ENCODE assay signal across 24 mouse cellular contexts in the genomic region with DNA sequence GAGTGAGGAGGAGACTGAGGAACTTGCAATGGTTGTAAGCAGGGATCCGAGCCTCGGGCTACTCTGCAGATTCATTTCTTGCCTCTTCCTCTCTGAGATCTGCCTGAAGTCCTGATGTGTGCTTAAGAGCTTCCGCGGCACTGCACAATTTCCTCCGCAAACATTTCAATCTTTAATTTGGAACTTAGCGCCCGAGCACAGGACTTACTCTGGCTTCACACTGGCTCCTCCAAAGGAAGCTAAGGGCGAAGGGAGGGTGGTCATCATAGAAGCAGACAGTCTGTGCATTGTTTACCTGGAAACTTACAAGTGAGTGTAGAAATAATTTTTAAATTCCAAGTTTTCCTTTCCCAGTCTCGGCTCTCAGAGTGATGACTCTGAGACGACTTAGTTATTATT. TPM values are rescaled to one million over a fixed set of nuclear protein-coding genes. Genes with fewer than 3 reads are reported as not detected.
A peak's percentile ranks its signal among the peaks of the same experiment; 100 is the strongest.
DNase-seq lines count a peak whose midpoint lies in the region; ATAC-seq and TF ChIP-seq lines count a peak whose summit lies in the region.
"Had no signal": no experiment of that assay in that cellular context is flagged by ENCODE, and none has a peak within 500 bp of the region (broad histone marks: within the 10 kb centered on the region; RNA-seq: fewer than 3 reads in every experiment).

No protein-coding gene starts in this region.

- peak overlapping the region; percentile 60 for H3K9ac ChIP-seq in heart, adult 2 months (ENCODE audit: low read depth, low read length)
- H3K9ac ChIP-seq in midbrain, embryonic 11.5 days (ENCODE audit: low read length): no peak overlapping the region
- H3K9ac ChIP-seq in midbrain, embryonic 14.5 days (replicated peaks; ENCODE audit: low read length): no peak overlapping the region
- 0 out of 2 replicates have a peak overlapping the region, but pooled peaks have one; percentile 13 for H3K9ac ChIP-seq in stomach, embryonic 16.5 days (ENCODE audit: low read length)
- H3K9ac ChIP-seq: embryonic facial prominence, embryonic 15.5 days; liver, embryonic 12.5 days; lung, embryonic 14.5 days had no signal

- intact Hi-C loops in heart, adult 2 months (cut with DNase I): no loop called here
- intact Hi-C loops in heart, postnatal 25 days (cut with DNase I): loop anchor here (5.0 kb wide), 1 partner anchor 44 kb away; no protein-coding TSS in a partner anchor

- peaks cover 3% of the 10 kb centered on the region for H3K4me1 ChIP-seq in heart, adult 2 months (ENCODE audit: control insufficient read depth, insufficient read depth, low read length)
- no peaks in the 10 kb centered on the region for H3K4me1 ChIP-seq in midbrain, embryonic 11.5 days (ENCODE audit: control insufficient read depth, insufficient read depth, low read length)
- H3K4me1 ChIP-seq in midbrain, embryonic 14.5 days (ENCODE audit: control insufficient read depth, insufficient read depth, low read length): no peaks in the 10 kb centered on the region
- H3K4me1 ChIP-seq in bone marrow macrophage, adult 2 months (ENCODE audit: control insufficient read depth, insufficient read depth, low read length): peaks cover 32% of the 10 kb centered on the region
- no peaks in the 10 kb centered on the region for H3K4me1 ChIP-seq in stomach, embryonic 16.5 days (ENCODE audit: control insufficient read depth, insufficient read depth, low read length)
- H3K4me1 ChIP-seq: hindbrain, embryonic 10.5 days; liver, embryonic 12.5 days had no signal

- no peak for DNase-seq in heart, adult 2 months
- DNase-seq in heart, postnatal 25 days (ENCODE audit: low spot score): no peak
- peak; percentile 33 for DNase-seq in midbrain, embryonic 11.5 days (ENCODE audit: low spot score, missing footprints)
- DNase-seq in midbrain, embryonic 14.5 days: no peak
- no peak for DNase-seq in layer of hippocampus, postnatal 10 days (ENCODE audit: low spot score in 2 of 2)
- DNase-seq in cerebellum, adult 11-12 months: no peak
- DNase-seq: adrenal gland, postnatal 25 days; cerebellum, adult 18-20 months; cerebellum, postnatal 36 days; embryo, embryonic 11 days; kidney, postnatal 10 days; lung, embryonic 14.5 days; thymus, adult 2 months had no signal

- H3K27me3 ChIP-seq in heart, adult 2 months (ENCODE audit: control insufficient read depth, insufficient read depth, low read length): no peaks in the 10 kb centered on the region
- H3K27me3 ChIP-seq in midbrain, embryonic 11.5 days (ENCODE audit: control insufficient read depth, insufficient read depth, low read length): no peaks in the 10 kb centered on the region
- no peaks in the 10 kb centered on the region for H3K27me3 ChIP-seq in midbrain, embryonic 14.5 days (ENCODE audit: control insufficient read depth, insufficient read depth, low read length)
- no peaks in the 10 kb centered on the region for H3K27me3 ChIP-seq in stomach, embryonic 16.5 days (ENCODE audit: control insufficient read depth, insufficient read depth, low read length)
- H3K27me3 ChIP-seq: embryonic facial prominence, embryonic 15.5 days; liver, embryonic 12.5 days had no signal

- no peak for ATAC-seq in midbrain, embryonic 11.5 days (ENCODE audit: low FRiP score)
- no peak for ATAC-seq in midbrain, embryonic 14.5 days (ENCODE audit: low FRiP score, low TSS enrichment)
- ATAC-seq in stomach, embryonic 16.5 days (ENCODE audit: insufficient read depth, low FRiP score): no peak
- ATAC-seq: CD4-positive, CD25-positive, alpha-beta regulatory T cell, adult 4 months; forebrain, embryonic 14.5 days; intestine, postnatal 0 days; liver, embryonic 12.5 days had no signal

- H3K27ac ChIP-seq in heart, adult 2 months: no peak overlapping the region
- H3K27ac ChIP-seq in midbrain, embryonic 11.5 days (ENCODE audit: low read depth, low read length): no peak overlapping the region
- H3K27ac ChIP-seq in midbrain, embryonic 14.5 days (replicated peaks; ENCODE audit: low read depth, low read length): no peak overlapping the region
- peak overlapping the region; percentile 75 for H3K27ac ChIP-seq in bone marrow macrophage, adult 2 months (ENCODE audit: insufficient read depth, low read depth, low read length)
- H3K27ac ChIP-seq in stomach, embryonic 16.5 days (ENCODE audit: low read length): no peak overlapping the region
- H3K27ac ChIP-seq: embryonic facial prominence, embryonic 15.5 days; hindbrain, embryonic 10.5 days; liver, embryonic 12.5 days had no signal

- no peak for TF ChIP-seq POLR2A in heart, adult 2 months (IDR thresholded peaks at IDR 0.05; ENCODE audit: insufficient read depth, low read depth, low read length)
- TF ChIP-seq POLR2A in bone marrow macrophage, adult 2 months (IDR thresholded peaks at IDR 0.05; ENCODE audit: borderline replicate concordance, low read depth, low read length): no peak

- H3K79me2 ChIP-seq in heart, adult 2 months (replicated peaks; ENCODE audit: control insufficient read depth, insufficient read depth, low read length): no peaks in the 10 kb centered on the region

- TF ChIP-seq CTCF in heart, adult 2 months (IDR thresholded peaks at IDR 0.05): no peak
- TF ChIP-seq CTCF in bone marrow macrophage, adult 2 months (IDR thresholded peaks at IDR 0.05; ENCODE audit: low read depth, low read length): no peak

- no peaks in the 10 kb centered on the region for H3K36me3 ChIP-seq in heart, adult 2 months (ENCODE audit: control insufficient read depth, insufficient read depth, low read length)
- no peaks in the 10 kb centered on the region for H3K36me3 ChIP-seq in midbrain, embryonic 11.5 days (ENCODE audit: control insufficient read depth, insufficient read depth, low read length)
- H3K36me3 ChIP-seq in midbrain, embryonic 14.5 days (ENCODE audit: control insufficient read depth, insufficient read depth, low read length): no peaks in the 10 kb centered on the region
- no peaks in the 10 kb centered on the region for H3K36me3 ChIP-seq in stomach, embryonic 16.5 days (ENCODE audit: control insufficient read depth, insufficient read depth, low read length)
- H3K36me3 ChIP-seq: embryonic facial prominence, embryonic 15.5 days; hindbrain, embryonic 10.5 days; liver, embryonic 12.5 days had no signal

- no peak overlapping the region for H3K4me3 ChIP-seq in heart, adult 2 months
- no peak overlapping the region for H3K4me3 ChIP-seq in midbrain, embryonic 11.5 days (ENCODE audit: low read depth, low read length)
- no peak overlapping the region for H3K4me3 ChIP-seq in midbrain, embryonic 14.5 days (replicated peaks; ENCODE audit: low read depth, low read length)
- peak overlapping the region; percentile 40 for H3K4me3 ChIP-seq in bone marrow macrophage, adult 2 months (ENCODE audit: insufficient read depth, low read length)
- no peak overlapping the region for H3K4me3 ChIP-seq in stomach, embryonic 16.5 days (replicated peaks; ENCODE audit: low read length)
- H3K4me3 ChIP-seq: embryonic facial prominence, embryonic 15.5 days; hindbrain, embryonic 10.5 days; liver, embryonic 12.5 days had no signal

- WGBS in heart, adult 2 months: 81% methylated on average over 10 of the region's 10 CpGs
- 91% methylated on average over 10 of the region's 10 CpGs for WGBS in midbrain, embryonic 11.5 days
- WGBS in midbrain, embryonic 14.5 days: 89% methylated on average over 10 of the region's 10 CpGs
- 79% methylated on average over 10 of the region's 10 CpGs for WGBS in stomach, embryonic 16.5 days

- H3K4me2 ChIP-seq in midbrain, embryonic 11.5 days: no peak overlapping the region
- no peak overlapping the region for H3K4me2 ChIP-seq in midbrain, embryonic 14.5 days (ENCODE audit: low read length)
- H3K4me2 ChIP-seq in stomach, embryonic 16.5 days (ENCODE audit: low read depth, low read length): no peak overlapping the region
- H3K4me2 ChIP-seq: embryonic facial prominence, embryonic 15.5 days; heart, embryonic 11.5 days; liver, embryonic 12.5 days; lung, embryonic 14.5 days had no signal

- no peaks in the 10 kb centered on the region for H3K9me3 ChIP-seq in midbrain, embryonic 11.5 days (ENCODE audit: control insufficient read depth, low read length)
- H3K9me3 ChIP-seq in midbrain, embryonic 14.5 days (ENCODE audit: control insufficient read depth, low read length): no peaks in the 10 kb centered on the region
- no peaks in the 10 kb centered on the region for H3K9me3 ChIP-seq in stomach, embryonic 16.5 days (replicated peaks; ENCODE audit: control insufficient read depth, low read length)
- H3K9me3 ChIP-seq: embryonic facial prominence, embryonic 15.5 days; hindbrain, embryonic 10.5 days; liver, embryonic 12.5 days had no signal

- TF ChIP-seq EP300 in heart, adult 2 months (IDR thresholded peaks at IDR 0.05; ENCODE audit: insufficient read depth, low read depth, low read length): no peak

RNA-seq across cellular contexts. Expression of a gene that starts 14.4 kb away (rescaled TPM):
- total RNA-seq in heart, adult 2 months (2021): 1 to 10 TPM; 5.7 to 6.3 TPM
- 3.0 and 4.0 TPM in 2 replicates for polyA plus RNA-seq in heart, adult 2 months (2012; rRNA removed)
- 1 to 10 TPM; 5.4 to 6.1 TPM for total RNA-seq in heart, postnatal 25 days (2021)
- polyA plus RNA-seq in midbrain, embryonic 11.5 days (2014; fragmentation: Nextera tagmentation; extraction: Ambion mirVana): 3.8 and 5.0 TPM in 2 replicates
- polyA plus RNA-seq in midbrain, embryonic 14.5 days (2014; fragmentation: Nextera tagmentation; extraction: Ambion mirVana): 5.8 and 7.1 TPM in 2 replicates
- polyA plus RNA-seq in bone marrow macrophage, adult 2 months (2012; ENCODE audit: insufficient read depth, insufficient read length, missing spikeins): 2.1 and 3.6 TPM in 2 replicates
- polyA plus RNA-seq in stomach, embryonic 16.5 days (2015; fragmentation: Nextera tagmentation; extraction: Ambion mirVana): 1.4 and 1.6 TPM in 2 replicates
- 10 to 100 TPM; 13.5 to 14.4 TPM for total RNA-seq in layer of hippocampus, postnatal 10 days (2021)

RNA-seq across cellular contexts. Expression of a gene that starts 20.5 kb away (rescaled TPM):
- 10 to 100 TPM; 33.5 to 35.8 TPM for total RNA-seq in heart, adult 2 months (2021)
- polyA plus RNA-seq in heart, adult 2 months (2012; rRNA removed): 34.8 and 47.5 TPM in 2 replicates
- 10 to 100 TPM; 39.8 to 46.7 TPM for total RNA-seq in heart, postnatal 25 days (2021)
- polyA plus RNA-seq in midbrain, embryonic 11.5 days (2014; fragmentation: Nextera tagmentation; extraction: Ambion mirVana): 23.5 and 24.8 TPM in 2 replicates
- 14.0 and 22.3 TPM in 2 replicates for polyA plus RNA-seq in midbrain, embryonic 14.5 days (2014; fragmentation: Nextera tagmentation; extraction: Ambion mirVana)
- polyA plus RNA-seq in bone marrow macrophage, adult 2 months (2012; ENCODE audit: insufficient read depth, insufficient read length, missing spikeins): 243 and 284 TPM in 2 replicates
- polyA plus RNA-seq in stomach, embryonic 16.5 days (2015; fragmentation: Nextera tagmentation; extraction: Ambion mirVana): 99.2 and 106 TPM in 2 replicates
- total RNA-seq in layer of hippocampus, postnatal 10 days (2021): 10 to 100 TPM; 28.8 to 37.8 TPM

RNA-seq across cellular contexts. Expression of a gene that starts 54.8 kb away (rescaled TPM):
- 1 to 10 TPM; 4.3 to 7.2 TPM for total RNA-seq in heart, adult 2 months (2021)
- 7.7 and 10.7 TPM in 2 replicates for polyA plus RNA-seq in heart, adult 2 months (2012; rRNA removed)
- 1 to 10 TPM; 5.7 to 6.0 TPM for total RNA-seq in heart, postnatal 25 days (2021)
- polyA plus RNA-seq in midbrain, embryonic 11.5 days (2014; fragmentation: Nextera tagmentation; extraction: Ambion mirVana): 36.1 and 41.2 TPM in 2 replicates
- 32.8 and 36.1 TPM in 2 replicates for polyA plus RNA-seq in midbrain, embryonic 14.5 days (2014; fragmentation: Nextera tagmentation; extraction: Ambion mirVana)
- 9.3 and 10.7 TPM in 2 replicates for polyA plus RNA-seq in bone marrow macrophage, adult 2 months (2012; ENCODE audit: insufficient read depth, insufficient read length, missing spikeins)
- 25.2 and 29.1 TPM in 2 replicates for polyA plus RNA-seq in stomach, embryonic 16.5 days (2015; fragmentation: Nextera tagmentation; extraction: Ambion mirVana)
- 10 to 100 TPM; 28.4 to 33.4 TPM for total RNA-seq in layer of hippocampus, postnatal 10 days (2021)

RNA-seq across cellular contexts. Expression of a gene that starts 58.6 kb away (rescaled TPM):
- total RNA-seq in heart, adult 2 months (2021): 1 to 10 TPM; 7.5 to 9.8 TPM
- polyA plus RNA-seq in heart, adult 2 months (2012; rRNA removed): 4.2 and 4.9 TPM in 2 replicates
- 1 to 10 TPM; 5.8 to 7.7 TPM for total RNA-seq in heart, postnatal 25 days (2021)
- polyA plus RNA-seq in midbrain, embryonic 11.5 days (2014; fragmentation: Nextera tagmentation; extraction: Ambion mirVana): 6.9 and 7.9 TPM in 2 replicates
- 8.5 and 9.0 TPM in 2 replicates for polyA plus RNA-seq in midbrain, embryonic 14.5 days (2014; fragmentation: Nextera tagmentation; extraction: Ambion mirVana)
- polyA plus RNA-seq in bone marrow macrophage, adult 2 months (2012; ENCODE audit: insufficient read depth, insufficient read length, missing spikeins): 3.0 and 4.2 TPM in 2 replicates
- 3.5 and 4.4 TPM in 2 replicates for polyA plus RNA-seq in stomach, embryonic 16.5 days (2015; fragmentation: Nextera tagmentation; extraction: Ambion mirVana)
- total RNA-seq in layer of hippocampus, postnatal 10 days (2021): 10 to 100 TPM in 1 of 2 experiments, 1 to 10 TPM in 1; 9.9 to 12.7 TPM
- total RNA-seq: granulocyte monocyte progenitor cell, adult 5-6 weeks; megakaryocyte-erythroid progenitor cell, adult 5-6 weeks had no signal

Comparison
In these comparisons a context has a peak if more than half of its experiments do, and no peak if none do; other contexts are left out.
1. H3K9ac ChIP-seq: peak in heart, adult 2 months (single experiment) and stomach, embryonic 16.5 days (single experiment); none in midbrain, embryonic 11.5 days (single experiment) and midbrain, embryonic 14.5 days (single experiment).